Mouse (Mus musculus) heart, embryonic 11.5 days (tissue): ENCODE measurements at regions not wholly inside any gene's neighbourhood (a gene's known extent, or its start where the extent isn't known, plus 50 kb on each side); places are given as distances from the start of the nearest gene placed in this dataset.

Source experiments
- ATAC-seq: fragments of 200-750 bp; cut with Nextera tagmentation; replicated peaks from 2 replicates; pipeline ENCODE4 v1.8.0; 2017; ENCODE audit warnings: moderate library complexity; ENCODE audit not compliant: insufficient number of reproducible peaks, low FRiP score, low TSS enrichment
- H3K27ac ChIP-seq: fragments of 300-500 bp; sonication (generic); 2 replicates; pipeline ENCODE4 v1.5.1; 2014; ENCODE audit warnings: mild to moderate bottlenecking, low read depth, low read length
- H3K27me3 ChIP-seq: fragments of 300-500 bp; sonication (generic); 2 replicates; pipeline ENCODE4 v1.6.1; 2014; ENCODE audit warnings: mild to moderate bottlenecking, low read length, mixed read lengths; ENCODE audit not compliant: control insufficient read depth, insufficient read depth
- H3K36me3 ChIP-seq: fragments of 300-500 bp; sonication (generic); 2 replicates; pipeline ENCODE4 v1.6.1; 2014; ENCODE audit warnings: mild to moderate bottlenecking, low read length, moderate library complexity, mixed read lengths; ENCODE audit not compliant: control insufficient read depth, insufficient read depth
- H3K4me1 ChIP-seq: fragments of 300-500 bp; sonication (generic); 2 replicates; pipeline ENCODE4 v1.6.1; 2014; ENCODE audit warnings: low read length; ENCODE audit not compliant: control insufficient read depth, insufficient read depth
- H3K4me2 ChIP-seq: fragments of 300-500 bp; sonication (generic); 2 replicates; pipeline ENCODE4 v1.6.1; 2014; ENCODE audit warnings: mild to moderate bottlenecking, moderate library complexity
- H3K4me3 ChIP-seq: fragments of 300-500 bp; sonication (generic); 2 replicates; pipeline ENCODE4 v1.5.1; 2014; ENCODE audit warnings: low read depth, low read length
- H3K9ac ChIP-seq: fragments of 300-500 bp; sonication (generic); 2 replicates; pipeline ENCODE4 v1.6.1; 2014; ENCODE audit warnings: mild to moderate bottlenecking, low read depth, low read length, moderate library complexity
- H3K9me3 ChIP-seq: fragments of 300-500 bp; sonication (generic); replicated peaks from 2 replicates; pipeline ENCODE4 v1.6.1; 2016; ENCODE audit warnings: low read length; ENCODE audit not compliant: control insufficient read depth
- WGBS: fragments of 180-500 bp; shearing (Covaris S2); extraction: QIAGEN DNeasy Blood & Tissue Kit; methylation state at CpG from one replicate; pipeline ENCODE4 v1.1.7; 2014; ENCODE audit not compliant: insufficient replicate concordance; 5-methylcytosine and 5-hydroxymethylcytosine counted together

- Histone ChIP-seq H3K27me3 (no peaks in the 10 kb centered on the region), H3K9me3 (no peaks in the 10 kb centered on the region), H3K4me2 (no peak overlapping the region), H3K27ac (no peak overlapping the region), H3K36me3 (no peaks in the 10 kb centered on the region), H3K4me3 (no peak overlapping the region), H3K9ac (no peak overlapping the region), H3K4me1 (no peaks in the 10 kb centered on the region)
- WGBS: 70% methylated on average over 3 of the region's 3 CpGs
- no peak for ATAC-seq
Observed at GRCm38 (mm10) chr5:132702573-132702972, 159.4 kb upstream of the Auts2 start.

GRCm38 (mm10) chr5:132690784-132691183 is 147.6 kb upstream of the Auts2 start:
- Histone ChIP-seq H3K9me3 (peaks cover 4% of the 10 kb centered on the region; the same call in 1 of the 2 replicates), H3K9ac (no peak overlapping the region), H3K36me3 (no peaks in the 10 kb centered on the region), H3K4me2 (no peak overlapping the region), H3K27ac (no peak overlapping the region), H3K4me1 (no peaks in the 10 kb centered on the region), H3K27me3 (no peaks in the 10 kb centered on the region), H3K4me3 (no peak overlapping the region)
- no peak for ATAC-seq
- WGBS: 84% methylated on average over 10 of the region's 10 CpGs

GRCm38 (mm10) chr5:132675261-132675660 is 132.1 kb upstream of the Auts2 start:
- H3K4me1 ChIP-seq: no peaks in the 10 kb centered on the region
- no peak overlapping the region for H3K27ac ChIP-seq
- ATAC-seq: no peak
- no peak overlapping the region for H3K9ac ChIP-seq
- WGBS: 92% methylated on average over 11 of the region's 11 CpGs
- H3K36me3 ChIP-seq: no peaks in the 10 kb centered on the region
- H3K4me2 ChIP-seq: no peak overlapping the region
- H3K27me3 ChIP-seq: no peaks in the 10 kb centered on the region
- H3K4me3 ChIP-seq: no peak overlapping the region
- H3K9me3 ChIP-seq: no peaks in the 10 kb centered on the region

GRCm38 (mm10) chr5:132673599-132674305 is 130.6 kb upstream of the Auts2 start:
- Histone ChIP-seq H3K27ac (no peak overlapping the region), H3K4me2 (no peak overlapping the region), H3K9ac (no peak overlapping the region), H3K27me3 (no peaks in the 10 kb centered on the region), H3K4me1 (no peaks in the 10 kb centered on the region), H3K36me3 (no peaks in the 10 kb centered on the region), H3K4me3 (no peak overlapping the region), H3K9me3 (no peaks in the 10 kb centered on the region)
- 65% methylated on average over 6 of the region's 6 CpGs for WGBS
- no peak for ATAC-seq

- Histone ChIP-seq H3K4me1 (no peaks in the 10 kb centered on the region), H3K27ac (no peak overlapping the region), H3K27me3 (no peaks in the 10 kb centered on the region), H3K9me3 (no peaks in the 10 kb centered on the region), H3K9ac (no peak overlapping the region), H3K4me2 (no peak overlapping the region), H3K4me3 (no peak overlapping the region), H3K36me3 (no peaks in the 10 kb centered on the region)
- 46% methylated on average over 5 of the region's 5 CpGs for WGBS
- no peak for ATAC-seq
Observed at GRCm38 (mm10) chr5:132671496-132671895, 128.4 kb upstream of the Auts2 start.

GRCm38 (mm10) chr5:132667316-132667715 is 124.2 kb upstream of the Auts2 start:
- H3K4me3 ChIP-seq: no peak overlapping the region
- no peaks in the 10 kb centered on the region for H3K4me1 ChIP-seq
- H3K27ac ChIP-seq: no peak overlapping the region
- no peak overlapping the region for H3K4me2 ChIP-seq
- no peak overlapping the region for H3K9ac ChIP-seq
- no peaks in the 10 kb centered on the region for H3K36me3 ChIP-seq
- ATAC-seq: no peak
- WGBS: 44% methylated on average over 4 of the region's 4 CpGs
- H3K27me3 ChIP-seq: no peaks in the 10 kb centered on the region
- no peaks in the 10 kb centered on the region for H3K9me3 ChIP-seq

GRCm38 (mm10) chr5:132661266-132661665 is 118.1 kb upstream of the Auts2 start:
- WGBS: 67% methylated on average over 1 of the region's 1 CpGs
- no peaks in the 10 kb centered on the region for H3K36me3 ChIP-seq
- H3K27ac ChIP-seq: no peak overlapping the region
- no peak overlapping the region for H3K4me3 ChIP-seq
- H3K4me1 ChIP-seq: no peaks in the 10 kb centered on the region
- no peak for ATAC-seq
- H3K9me3 ChIP-seq: 0 out of 2 replicates have a peak, but pooled peaks cover 3% of the 10 kb centered on the region
- no peak overlapping the region for H3K9ac ChIP-seq
- peaks cover 9% of the 10 kb centered on the region for H3K27me3 ChIP-seq
- H3K4me2 ChIP-seq: no peak overlapping the region

- ATAC-seq: no peak
- Histone ChIP-seq H3K4me3 (no peak overlapping the region), H3K27me3 (peaks cover 9% of the 10 kb centered on the region), H3K27ac (no peak overlapping the region), H3K9ac (no peak overlapping the region), H3K4me1 (no peaks in the 10 kb centered on the region), H3K9me3 (0 out of 2 replicates have a peak, but pooled peaks cover 3% of the 10 kb centered on the region), H3K36me3 (no peaks in the 10 kb centered on the region), H3K4me2 (no peak overlapping the region)
- WGBS: 70% methylated on average over 7 of the region's 7 CpGs
Observed at GRCm38 (mm10) chr5:132660036-132660435, 116.9 kb upstream of the Auts2 start.

GRCm38 (mm10) chr5:132654382-132654781 is 111.2 kb upstream of the Auts2 start:
- WGBS: 84% methylated on average over 7 of the region's 7 CpGs
- no peak for ATAC-seq
- H3K9me3 ChIP-seq: 0 out of 2 replicates have a peak, but pooled peaks cover 3% of the 10 kb centered on the region
- H3K9ac ChIP-seq: no peak overlapping the region
- no peak overlapping the region for H3K4me2 ChIP-seq
- no peak overlapping the region for H3K4me3 ChIP-seq
- no peaks in the 10 kb centered on the region for H3K36me3 ChIP-seq
- H3K27me3 ChIP-seq: no peaks in the 10 kb centered on the region
- H3K27ac ChIP-seq: no peak overlapping the region
- H3K4me1 ChIP-seq: no peaks in the 10 kb centered on the region
